Mouse (Mus musculus): ENCODE results near the gene Hgd. TPM values are rescaled to one million over a fixed set of nuclear protein-coding genes. Genes with fewer than 3 reads are reported as not detected.
A peak's percentile ranks its signal among the peaks of the same experiment; 100 is the strongest.

Gene Hgd
- total RNA-seq, 2 experiments from 2014 or later, result 20.0 to 33.9 TPM

DNA sequence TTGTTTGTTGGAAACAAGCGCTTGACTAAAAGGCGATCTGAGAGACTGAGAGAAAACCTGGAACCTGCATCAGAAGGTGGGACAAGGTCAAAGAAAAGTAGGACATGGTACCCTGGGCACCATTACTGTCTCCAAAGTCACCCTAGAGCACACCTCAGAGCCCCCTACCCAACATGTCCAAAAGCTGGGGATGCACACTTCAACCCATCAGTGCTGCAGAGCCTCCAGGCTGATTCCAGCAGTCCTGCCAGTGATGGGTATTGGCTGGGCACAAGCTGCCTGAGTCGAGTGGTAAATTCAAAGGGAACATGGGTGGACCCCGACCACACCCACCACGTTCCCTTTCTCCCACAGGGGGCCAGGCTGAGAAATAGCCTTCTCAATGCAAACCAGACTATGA, 95.4 kb downstream of the Hgd start:
- no peak for DNase-seq

DNA sequence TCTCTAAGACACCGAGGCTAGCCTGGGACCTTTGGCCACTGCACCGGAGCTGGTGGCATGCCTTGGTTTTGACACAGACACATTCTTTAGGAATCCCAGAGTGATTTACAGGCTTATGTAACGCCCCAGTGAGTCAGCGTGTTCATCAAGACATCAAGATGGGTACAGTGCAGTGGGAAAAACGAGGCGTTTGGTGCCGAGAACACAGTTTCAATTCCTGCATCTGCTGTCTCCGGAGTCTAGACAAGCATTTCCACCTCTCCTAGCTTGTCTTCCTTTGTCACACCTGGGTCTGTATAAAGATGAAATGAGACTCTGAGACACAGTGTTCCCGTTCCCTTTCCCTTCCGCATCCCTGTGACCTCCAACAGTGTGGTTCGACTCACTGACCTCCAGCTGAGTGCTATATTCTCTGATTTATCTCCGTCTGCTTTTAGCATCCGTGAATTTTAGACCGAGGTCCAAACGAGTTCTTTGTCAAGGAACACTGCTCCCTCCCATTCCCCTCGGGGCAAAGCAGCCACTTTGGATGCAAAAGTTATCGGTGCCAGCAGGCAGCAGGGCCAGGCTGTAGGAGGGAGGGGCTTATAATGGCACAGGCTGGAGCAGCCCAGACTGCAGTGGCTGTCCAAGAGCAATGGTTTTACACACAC, 96.2 kb downstream of the Hgd start:
- DNase-seq, result peak; percentile 45

GRCm38 (mm10) chr16:37676677-37677072, 96.7 kb downstream of the Hgd start:
- no peak for DNase-seq

- DNase-seq, result no peak
Observed at GRCm38 (mm10) chr16:37677586-37677985, 97.6 kb downstream of the Hgd start.

GRCm38 (mm10) chr16:37680216-37680615, 100.3 kb downstream of the Hgd start:
- no peak for DNase-seq

DNA sequence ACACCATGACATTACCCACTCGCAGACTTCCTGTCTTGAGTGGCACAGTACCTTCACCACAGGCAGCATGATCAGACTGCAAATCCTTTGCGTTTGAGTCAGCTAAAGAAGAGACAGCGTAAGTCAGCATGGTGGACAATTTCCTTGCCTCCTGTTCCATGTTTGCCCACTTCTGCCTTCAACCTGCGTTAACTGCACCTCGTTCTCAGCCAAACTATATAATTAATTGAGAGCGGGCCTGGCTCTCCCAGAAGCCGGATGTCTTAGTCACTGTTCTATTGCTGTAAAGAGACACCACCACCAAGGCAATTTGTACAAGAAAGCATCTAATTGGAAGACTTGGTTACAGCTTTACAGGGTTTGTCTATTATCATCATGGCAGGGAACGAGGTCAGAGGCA, 100.9 kb downstream of the Hgd start:
- no peak for DNase-seq

Other genes starting within 250 kb of the Hgd start
- gene Stxbp5l, start 195.2 kb upstream of the Hgd start, total RNA-seq (2021), result 1 to 10 TPM; 1.4 to 2.3 TPM
- 10 to 100 TPM; 13.8 to 14.2 TPM for gene Gtf2e1, start 40.4 kb upstream of the Hgd start, total RNA-seq (2021)
- 10 to 100 TPM; 11.1 to 13.1 TPM for gene Rabl3, start 40.3 kb upstream of the Hgd start, total RNA-seq (2021)
- gene Ndufb4, start 74.3 kb downstream of the Hgd start, total RNA-seq (2021), result 100 to 1,000 TPM; 154 TPM
- 100 to 1,000 TPM; 215 to 264 TPM for gene Fstl1, start 196.7 kb downstream of the Hgd start, total RNA-seq (2021)

Measured in adrenal gland, postnatal 10 days (tissue).